Mouse (Mus musculus) erythroblast, embryonic 14.5 days (primary cell): ENCODE results near the gene Uqcrq.

ENCODE experiments used
- GATA1 ChIP-seq: IDR thresholded peaks from 2 replicates; pipeline ENCODE4 v1.6.1; 2012; ENCODE audit warnings: low read length, inconsistent platforms, mixed read lengths
- TAL1 ChIP-seq: IDR thresholded peaks from 3 replicates; pipeline ENCODE4 v1.6.1; 2012; ENCODE audit warnings: low read length, inconsistent platforms, mixed read lengths

GRCm38 (mm10) chr11:53472709-53473108 is 42.1 kb upstream of the Uqcrq start:
- TF ChIP-seq GATA1 = no peak
- no peak for TF ChIP-seq TAL1
